ENCODE assay signal across 8 mouse cellular contexts in genomic region chr13:55135382-55135781, GRCm38 (mm10). TPM values are rescaled to one million over a fixed set of nuclear protein-coding genes. Genes with fewer than 3 reads are reported as not detected.
DNase-seq lines count a peak whose midpoint lies in the region; ATAC-seq lines count a peak whose summit lies in the region.

No protein-coding gene starts in this region.

- H3K4me3 ChIP-seq in forebrain, embryonic 14.5 days (ENCODE audit: low read depth, low read length), result no peak overlapping the region
- no peak overlapping the region for H3K4me3 ChIP-seq in forebrain, embryonic 15.5 days
- H3K4me3 ChIP-seq in neural tube, embryonic 15.5 days (replicated peaks), result no peak overlapping the region

- 6% methylated on average over 5 of the region's 5 CpGs for WGBS in forebrain, embryonic 14.5 days
- WGBS in forebrain, embryonic 15.5 days, result 6% methylated on average over 5 of the region's 5 CpGs
- WGBS in neural tube, embryonic 15.5 days, result 6% methylated on average over 5 of the region's 5 CpGs

- peak; percentile 46 for DNase-seq in forebrain, embryonic 14.5 days (ENCODE audit: low spot score)
- DNase-seq in neural tube, embryonic 10.5 days (ENCODE audit: extremely low spot score, low spot score), result peak; percentile 18
- DNase-seq in naive thymus-derived CD4-positive, alpha-beta T cell, adult 2 months (ENCODE audit: low read depth), result peak; percentile 43
- DNase-seq in layer of hippocampus, postnatal 14 days (ENCODE audit: low spot score in 2 of 2), result no peak
- DNase-seq in thymus, postnatal 0 days (ENCODE audit: low spot score), result no peak

- 0 out of 2 replicates have a peak, but pooled peaks have one; percentile 12 for ATAC-seq in forebrain, embryonic 14.5 days
- ATAC-seq in forebrain, embryonic 15.5 days (replicated peaks), result no peak
- no peak for ATAC-seq in neural tube, embryonic 15.5 days (ENCODE audit: low FRiP score)
- ATAC-seq in erythroid progenitor cell, adult 5-6 weeks (replicated peaks; ENCODE audit: low FRiP score, poor library complexity, severe bottlenecking), result peak; percentile 80

- H3K4me2 ChIP-seq in forebrain, embryonic 14.5 days (ENCODE audit: low read length), result no peak overlapping the region
- no peak overlapping the region for H3K4me2 ChIP-seq in forebrain, embryonic 15.5 days (replicated peaks)
- H3K4me2 ChIP-seq in neural tube, embryonic 15.5 days, result no peak overlapping the region

- no peak overlapping the region for H3K9ac ChIP-seq in forebrain, embryonic 14.5 days (ENCODE audit: low read length)
- H3K9ac ChIP-seq in forebrain, embryonic 15.5 days (replicated peaks), result no peak overlapping the region
- H3K9ac ChIP-seq in neural tube, embryonic 15.5 days (replicated peaks), result no peak overlapping the region

- no peaks in the 10 kb centered on the region for H3K27me3 ChIP-seq in forebrain, embryonic 14.5 days (replicated peaks; ENCODE audit: control insufficient read depth, insufficient read depth, low read length)
- no peaks in the 10 kb centered on the region for H3K27me3 ChIP-seq in forebrain, embryonic 15.5 days
- H3K27me3 ChIP-seq in neural tube, embryonic 15.5 days (replicated peaks), result no peaks in the 10 kb centered on the region

- no peaks in the 10 kb centered on the region for H3K9me3 ChIP-seq in forebrain, embryonic 14.5 days (replicated peaks; ENCODE audit: control insufficient read depth, low read length)
- no peaks in the 10 kb centered on the region for H3K9me3 ChIP-seq in forebrain, embryonic 15.5 days
- H3K9me3 ChIP-seq in neural tube, embryonic 15.5 days (replicated peaks), result no peaks in the 10 kb centered on the region

- peaks cover 27% of the 10 kb centered on the region for H3K36me3 ChIP-seq in forebrain, embryonic 14.5 days (ENCODE audit: control insufficient read depth, insufficient read depth, low read length)
- H3K36me3 ChIP-seq in forebrain, embryonic 15.5 days, result peaks cover 17% of the 10 kb centered on the region
- H3K36me3 ChIP-seq in neural tube, embryonic 15.5 days, result peaks cover 31% of the 10 kb centered on the region

- H3K27ac ChIP-seq in forebrain, embryonic 14.5 days (ENCODE audit: low read depth, low read length), result no peak overlapping the region
- H3K27ac ChIP-seq in forebrain, embryonic 15.5 days (replicated peaks), result no peak overlapping the region
- H3K27ac ChIP-seq in neural tube, embryonic 15.5 days (replicated peaks), result no peak overlapping the region

- peaks cover 1% of the 10 kb centered on the region for H3K4me1 ChIP-seq in forebrain, embryonic 14.5 days (ENCODE audit: control insufficient read depth, insufficient read depth, low read length)
- H3K4me1 ChIP-seq in forebrain, embryonic 15.5 days, result peaks cover 4% of the 10 kb centered on the region; the same call in 1 of the 2 replicates
- H3K4me1 ChIP-seq in neural tube, embryonic 15.5 days, result no peaks in the 10 kb centered on the region

RNA-seq across cellular contexts. Expression of gene Gm17617, which starts 2.0 kb away (rescaled TPM):
- polyA plus RNA-seq in forebrain, embryonic 14.5 days (2014; fragmentation: Nextera tagmentation; extraction: Ambion mirVana), result not detected in 2 replicates
- polyA plus RNA-seq in forebrain, embryonic 15.5 days (2015; fragmentation: Nextera tagmentation; extraction: Ambion mirVana), result not detected in 2 replicates
- not detected in 2 replicates for polyA plus RNA-seq in neural tube, embryonic 15.5 days (2015; fragmentation: Nextera tagmentation; extraction: Ambion mirVana)
- total RNA-seq in erythroid progenitor cell, adult 5-6 weeks (2015; ENCODE audit: low replicate concordance), result not detected in 2 replicates
- total RNA-seq in erythroid progenitor cell, adult 5-6 weeks (2017; ENCODE audit: low replicate concordance), result not detected in 2 replicates
- not detected for total RNA-seq in layer of hippocampus, postnatal 14 days (2021)
- not detected in 2 replicates for polyA plus RNA-seq in thymus, postnatal 0 days (2015; fragmentation: Nextera tagmentation; extraction: Ambion mirVana)

RNA-seq across cellular contexts. Expression of gene Fgfr4, which starts 17.1 kb away (rescaled TPM):
- 0.30 and 1.1 TPM in 2 replicates for polyA plus RNA-seq in forebrain, embryonic 14.5 days (2014; fragmentation: Nextera tagmentation; extraction: Ambion mirVana)
- 0.51 and 1.1 TPM in 2 replicates for polyA plus RNA-seq in forebrain, embryonic 15.5 days (2015; fragmentation: Nextera tagmentation; extraction: Ambion mirVana)
- 1.7 and 2.2 TPM in 2 replicates for polyA plus RNA-seq in neural tube, embryonic 15.5 days (2015; fragmentation: Nextera tagmentation; extraction: Ambion mirVana)
- total RNA-seq in erythroid progenitor cell, adult 5-6 weeks (2015; ENCODE audit: low replicate concordance), result not detected in 2 replicates
- not detected in 2 replicates for total RNA-seq in erythroid progenitor cell, adult 5-6 weeks (2017; ENCODE audit: low replicate concordance)
- total RNA-seq in layer of hippocampus, postnatal 14 days (2021), result under 1 TPM; 0.18 to 0.45 TPM
- polyA plus RNA-seq in thymus, postnatal 0 days (2015; fragmentation: Nextera tagmentation; extraction: Ambion mirVana), result 0.06 TPM in 1 of 2 replicates, not detected in the other

RNA-seq across cellular contexts. Expression of gene Zfp346, which starts 30.3 kb away (rescaled TPM):
- 20.3 and 20.8 TPM in 2 replicates for polyA plus RNA-seq in forebrain, embryonic 14.5 days (2014; fragmentation: Nextera tagmentation; extraction: Ambion mirVana)
- 25.5 and 26.2 TPM in 2 replicates for polyA plus RNA-seq in forebrain, embryonic 15.5 days (2015; fragmentation: Nextera tagmentation; extraction: Ambion mirVana)
- polyA plus RNA-seq in neural tube, embryonic 15.5 days (2015; fragmentation: Nextera tagmentation; extraction: Ambion mirVana), result 27.8 and 29.9 TPM in 2 replicates
- total RNA-seq in erythroid progenitor cell, adult 5-6 weeks (2015; ENCODE audit: low replicate concordance), result 17.2 and 19.8 TPM in 2 replicates
- 21.1 and 21.5 TPM in 2 replicates for total RNA-seq in erythroid progenitor cell, adult 5-6 weeks (2017; ENCODE audit: low replicate concordance)
- total RNA-seq in layer of hippocampus, postnatal 14 days (2021), result 10 to 100 TPM; 48.8 to 51.2 TPM
- 13.0 and 14.1 TPM in 2 replicates for polyA plus RNA-seq in thymus, postnatal 0 days (2015; fragmentation: Nextera tagmentation; extraction: Ambion mirVana)

RNA-seq across cellular contexts. Expression of gene Uimc1, which starts 35.3 kb away (rescaled TPM):
- 20.7 and 23.5 TPM in 2 replicates for polyA plus RNA-seq in forebrain, embryonic 14.5 days (2014; fragmentation: Nextera tagmentation; extraction: Ambion mirVana)
- polyA plus RNA-seq in forebrain, embryonic 15.5 days (2015; fragmentation: Nextera tagmentation; extraction: Ambion mirVana), result 21.9 and 23.9 TPM in 2 replicates
- 17.3 and 19.4 TPM in 2 replicates for polyA plus RNA-seq in neural tube, embryonic 15.5 days (2015; fragmentation: Nextera tagmentation; extraction: Ambion mirVana)
- 50.1 and 87.2 TPM in 2 replicates for total RNA-seq in erythroid progenitor cell, adult 5-6 weeks (2015; ENCODE audit: low replicate concordance)
- 92.4 and 105 TPM in 2 replicates for total RNA-seq in erythroid progenitor cell, adult 5-6 weeks (2017; ENCODE audit: low replicate concordance)
- 10 to 100 TPM; 18.8 to 19.7 TPM for total RNA-seq in layer of hippocampus, postnatal 14 days (2021)
- 26.9 and 29.5 TPM in 2 replicates for polyA plus RNA-seq in thymus, postnatal 0 days (2015; fragmentation: Nextera tagmentation; extraction: Ambion mirVana)

Comparison
In these comparisons a context has a peak if more than half of its experiments do, and no peak if none do; other contexts are left out.
1. ATAC-seq: peak in forebrain, embryonic 14.5 days (single experiment) and erythroid progenitor cell, adult 5-6 weeks (single experiment); none in forebrain, embryonic 15.5 days (single experiment) and neural tube, embryonic 15.5 days (single experiment).
2. DNase-seq: peak in forebrain, embryonic 14.5 days (single experiment), neural tube, embryonic 10.5 days (single experiment) and naive thymus-derived CD4-positive, alpha-beta T cell, adult 2 months (single experiment); none in layer of hippocampus, postnatal 14 days (0 of 2) and thymus, postnatal 0 days (single experiment).